Mouse (Mus musculus) liver, embryonic 13.5 days (tissue): ENCODE data around the gene Focad. TPM values are rescaled to one million over a fixed set of nuclear protein-coding genes. Genes with fewer than 3 reads are reported as not detected.

Experiments used
- ATAC-seq: fragments of 200-750 bp; cut with Nextera tagmentation; 2 replicates; pipeline ENCODE4 v1.8.0; 2017; ENCODE audit warnings: low read depth, mild to moderate bottlenecking, moderate number of reproducible peaks, moderate library complexity
- DNase-seq: peaks from one replicate; pipeline ENCODE4 v3.0.0; 2022
- H3K27ac ChIP-seq: fragments of 300-500 bp; sonication (generic); 2 replicates; pipeline ENCODE4 v1.5.1; 2015; ENCODE audit warnings: moderate library complexity, mild to moderate bottlenecking, inconsistent platforms
- H3K27me3 ChIP-seq: fragments of 300-500 bp; sonication (generic); 2 replicates; pipeline ENCODE4 v1.6.1; 2015; ENCODE audit warnings: mild to moderate bottlenecking, inconsistent platforms
- H3K36me3 ChIP-seq: fragments of 300-500 bp; sonication (generic); 2 replicates; pipeline ENCODE4 v1.6.1; 2015; ENCODE audit warnings: mild to moderate bottlenecking, inconsistent platforms
- H3K4me1 ChIP-seq: fragments of 300-500 bp; sonication (generic); replicated peaks from 2 replicates; pipeline ENCODE4 v1.6.1; 2015; ENCODE audit warnings: inconsistent platforms
- H3K4me2 ChIP-seq: fragments of 300-500 bp; sonication (generic); 2 replicates; pipeline ENCODE4 v1.6.1; 2015; ENCODE audit warnings: inconsistent platforms, mild to moderate bottlenecking, moderate library complexity
- H3K4me3 ChIP-seq: fragments of 300-500 bp; sonication (generic); replicated peaks from 2 replicates; pipeline ENCODE4 v1.5.1; 2015; ENCODE audit warnings: mild to moderate bottlenecking, inconsistent platforms
- H3K9ac ChIP-seq: fragments of 300-500 bp; sonication (generic); 2 replicates; pipeline ENCODE4 v1.6.1; 2015; ENCODE audit warnings: mild to moderate bottlenecking, inconsistent platforms
- H3K9me3 ChIP-seq: fragments of 300-500 bp; sonication (generic); replicated peaks from 2 replicates; pipeline ENCODE4 v1.6.1; 2016; ENCODE audit warnings: inconsistent platforms
- WGBS: fragments of 180-500 bp; shearing (Covaris S2); methylation state at CpG from one replicate; pipeline ENCODE4 v1.1.7; 2015; ENCODE audit not compliant: insufficient replicate concordance; 5-methylcytosine and 5-hydroxymethylcytosine counted together
- polyA plus RNA-seq: library from polyadenylated mRNA; unstranded; fragments of >200 nt; fragmentation: Nextera tagmentation; extraction: Ambion mirVana; gene quantifications from 2 replicates; pipeline ENCODE4 v1.2.1, GENCODE M21; 2015

Focad gene
- polyA plus RNA-seq, 1 experiment from 2014 or later, result 7.2 TPM

- DNase-seq (no peak), ATAC-seq (no peak)
- peaks cover 25% of the 10 kb centered on the region for H3K4me1 ChIP-seq
- H3K9me3 ChIP-seq, result no peaks in the 10 kb centered on the region
- H3K27me3 ChIP-seq, result no peaks in the 10 kb centered on the region
- WGBS, result 44% methylated on average over 2 of the region's 2 CpGs
- H3K4me3 ChIP-seq, result no peak overlapping the region
- no peaks in the 10 kb centered on the region for H3K36me3 ChIP-seq
- H3K4me2 ChIP-seq, result 0 out of 2 replicates have a peak overlapping the region, but pooled peaks have one; percentile 23
- no peak overlapping the region for H3K27ac ChIP-seq
- no peak overlapping the region for H3K9ac ChIP-seq
Observed at GRCm38 (mm10) chr4:88095693-88096092, 1.3 kb downstream of the Focad start.

- no peak for ATAC-seq
- H3K27ac ChIP-seq, result no peak overlapping the region
- peaks cover 4% of the 10 kb centered on the region; the same call in 1 of the 2 replicates for H3K4me1 ChIP-seq
- 57% methylated on average over 3 of the region's 3 CpGs for WGBS
- H3K4me3 ChIP-seq, result no peak overlapping the region
- no peak for DNase-seq
- no peak overlapping the region for H3K9ac ChIP-seq
- H3K36me3 ChIP-seq, result no peaks in the 10 kb centered on the region
- H3K27me3 ChIP-seq, result no peaks in the 10 kb centered on the region
- H3K9me3 ChIP-seq, result no peaks in the 10 kb centered on the region
- no peak overlapping the region for H3K4me2 ChIP-seq
Observed at GRCm38 (mm10) chr4:88108585-88108984, 14.2 kb downstream of the Focad start.

- Histone ChIP-seq H3K36me3 (no peaks in the 10 kb centered on the region), H3K9me3 (no peaks in the 10 kb centered on the region), H3K4me1 (peaks cover 53% of the 10 kb centered on the region), H3K27me3 (no peaks in the 10 kb centered on the region), H3K9ac (no peak overlapping the region), H3K4me3 (no peak overlapping the region), H3K27ac (no peak overlapping the region), H3K4me2 (no peak overlapping the region)
- DNase-seq (peak; percentile 60), ATAC-seq (peak; percentile 92)
- WGBS, result 11% methylated on average over 3 of the region's 3 CpGs
Observed at GRCm38 (mm10) chr4:88117331-88117730, 22.9 kb downstream of the Focad start.

- peaks cover 53% of the 10 kb centered on the region for H3K4me1 ChIP-seq
- no peak for ATAC-seq
- H3K4me3 ChIP-seq, result no peak overlapping the region
- no peak overlapping the region for H3K4me2 ChIP-seq
- DNase-seq, result no peak
- H3K9ac ChIP-seq, result no peak overlapping the region
- no peaks in the 10 kb centered on the region for H3K27me3 ChIP-seq
- H3K9me3 ChIP-seq, result no peaks in the 10 kb centered on the region
- no peak overlapping the region for H3K27ac ChIP-seq
- H3K36me3 ChIP-seq, result no peaks in the 10 kb centered on the region
Observed at GRCm38 (mm10) chr4:88117942-88118341, 23.5 kb downstream of the Focad start.

GRCm38 (mm10) chr4:88118750-88119395, 24.4 kb downstream of the Focad start:
- ATAC-seq, result no peak

GRCm38 (mm10) chr4:88120091-88120490, 25.7 kb downstream of the Focad start:
- no peak for ATAC-seq
- no peak overlapping the region for H3K27ac ChIP-seq

More at GRCm38 (mm10) chr4:88118750-88119395, 24.4 kb downstream of the Focad start:
- no peaks in the 10 kb centered on the region for H3K9me3 ChIP-seq
- no peaks in the 10 kb centered on the region for H3K36me3 ChIP-seq
- H3K4me3 ChIP-seq, result no peak overlapping the region
- H3K9ac ChIP-seq, result 0 out of 2 replicates have a peak overlapping the region, but pooled peaks have one; percentile 23
- DNase-seq, result no peak
- no peak overlapping the region for H3K27ac ChIP-seq
- no peak overlapping the region for H3K4me2 ChIP-seq
- no peaks in the 10 kb centered on the region for H3K27me3 ChIP-seq
- peaks cover 52% of the 10 kb centered on the region for H3K4me1 ChIP-seq
- WGBS, result 53% methylated on average over 5 of the region's 5 CpGs

GRCm38 (mm10) chr4:88122472-88122871, 28.0 kb downstream of the Focad start:
- ATAC-seq (no peak), DNase-seq (no peak)
- Histone ChIP-seq H3K27me3 (no peaks in the 10 kb centered on the region), H3K36me3 (0 out of 2 replicates have a peak, but pooled peaks cover 2% of the 10 kb centered on the region), H3K27ac (no peak overlapping the region), H3K9ac (no peak overlapping the region), H3K4me3 (no peak overlapping the region), H3K4me1 (peaks cover 28% of the 10 kb centered on the region), H3K4me2 (no peak overlapping the region), H3K9me3 (no peaks in the 10 kb centered on the region)
- 76% methylated on average over 3 of the region's 3 CpGs for WGBS

More at GRCm38 (mm10) chr4:88120091-88120490, 25.7 kb downstream of the Focad start:
- Histone ChIP-seq H3K27me3 (no peaks in the 10 kb centered on the region), H3K9ac (no peak overlapping the region), H3K36me3 (no peaks in the 10 kb centered on the region), H3K4me1 (peaks cover 43% of the 10 kb centered on the region), H3K9me3 (no peaks in the 10 kb centered on the region), H3K4me2 (no peak overlapping the region), H3K4me3 (no peak overlapping the region)
- no peak for DNase-seq

GRCm38 (mm10) chr4:88135936-88136335, 41.5 kb downstream of the Focad start:
- no peaks in the 10 kb centered on the region for H3K27me3 ChIP-seq
- peaks cover 2% of the 10 kb centered on the region; the same call in 1 of the 2 replicates for H3K36me3 ChIP-seq
- no peak overlapping the region for H3K27ac ChIP-seq
- ATAC-seq, result no peak
- H3K4me3 ChIP-seq, result no peak overlapping the region
- H3K9ac ChIP-seq, result no peak overlapping the region
- H3K4me1 ChIP-seq, result no peaks in the 10 kb centered on the region
- WGBS, result 54% methylated on average over 2 of the region's 2 CpGs
- H3K9me3 ChIP-seq, result no peaks in the 10 kb centered on the region
- no peak for DNase-seq
- no peak overlapping the region for H3K4me2 ChIP-seq

GRCm38 (mm10) chr4:88136528-88136927, 42.1 kb downstream of the Focad start:
- Histone ChIP-seq H3K27ac (no peak overlapping the region), H3K9ac (no peak overlapping the region), H3K4me1 (no peaks in the 10 kb centered on the region), H3K36me3 (peaks cover under 1% of the 10 kb centered on the region; the same call in 1 of the 2 replicates), H3K9me3 (no peaks in the 10 kb centered on the region), H3K4me2 (no peak overlapping the region), H3K27me3 (no peaks in the 10 kb centered on the region), H3K4me3 (no peak overlapping the region)
- no peak for ATAC-seq
- no peak for DNase-seq
- whole genome bisulfite sequencing, result 66% methylated on average over 4 of the region's 4 CpGs

- Histone ChIP-seq H3K4me1 (no peaks in the 10 kb centered on the region), H3K9me3 (no peaks in the 10 kb centered on the region), H3K9ac (no peak overlapping the region), H3K4me2 (no peak overlapping the region), H3K27me3 (no peaks in the 10 kb centered on the region), H3K36me3 (no peaks in the 10 kb centered on the region), H3K27ac (no peak overlapping the region), H3K4me3 (no peak overlapping the region)
- no peak for ATAC-seq
- no peak for DNase-seq
- WGBS, result 72% methylated on average over 2 of the region's 2 CpGs
Observed at GRCm38 (mm10) chr4:88138366-88138917, 44.0 kb downstream of the Focad start.

GRCm38 (mm10) chr4:88149462-88149861, 55.0 kb downstream of the Focad start:
- Histone ChIP-seq H3K4me1 (no peaks in the 10 kb centered on the region), H3K4me2 (no peak overlapping the region), H3K9me3 (no peaks in the 10 kb centered on the region), H3K27ac (no peak overlapping the region), H3K9ac (no peak overlapping the region), H3K4me3 (no peak overlapping the region), H3K36me3 (no peaks in the 10 kb centered on the region), H3K27me3 (no peaks in the 10 kb centered on the region)
- DNase-seq, result no peak
- ATAC-seq, result no peak
- 65% methylated on average over 1 of the region's 1 CpGs for WGBS
